Mouse (Mus musculus) intestine, embryonic 15.5 days (tissue): ENCODE results near the gene Mctp2. TPM values are rescaled to one million over a fixed set of nuclear protein-coding genes. Genes with fewer than 3 reads are reported as not detected.
A peak's percentile ranks its signal among the peaks of the same experiment; 100 is the strongest.
"Not testable (repeated sequence)": the region's sequence is repeated elsewhere in the genome, so short reads cannot be mapped to it uniquely, and the experiment has no call there.

Experiments used
- ATAC-seq: fragments of 200-750 bp; cut with Nextera tagmentation; 2 replicates; pipeline ENCODE4 v1.8.0; 2017; ENCODE audit warnings: moderate TSS enrichment, moderate library complexity
- H3K27ac ChIP-seq: fragments of 300-500 bp; sonication (generic); 2 replicates; pipeline ENCODE4 v1.5.1; 2015; ENCODE audit warnings: mild to moderate bottlenecking, inconsistent platforms
- H3K27me3 ChIP-seq: fragments of 300-500 bp; sonication (generic); replicated peaks from 2 replicates; pipeline ENCODE4 v1.6.1; 2015; ENCODE audit warnings: inconsistent platforms
- H3K36me3 ChIP-seq: fragments of 300-500 bp; sonication (generic); 2 replicates; pipeline ENCODE4 v1.6.1; 2015; ENCODE audit warnings: inconsistent platforms
- H3K4me1 ChIP-seq: fragments of 300-500 bp; sonication (generic); replicated peaks from 2 replicates; pipeline ENCODE4 v1.6.1; 2015; ENCODE audit warnings: inconsistent platforms
- H3K4me2 ChIP-seq: fragments of 300-500 bp; sonication (generic); replicated peaks from 2 replicates; pipeline ENCODE4 v1.6.1; 2015; ENCODE audit warnings: mild to moderate bottlenecking, inconsistent platforms
- H3K4me3 ChIP-seq: fragments of 300-500 bp; sonication (generic); replicated peaks from 2 replicates; pipeline ENCODE4 v1.5.1; 2015; ENCODE audit warnings: inconsistent platforms
- H3K9ac ChIP-seq: fragments of 300-500 bp; sonication (generic); 2 replicates; pipeline ENCODE4 v1.6.1; 2015; ENCODE audit warnings: inconsistent platforms
- H3K9me3 ChIP-seq: fragments of 300-500 bp; sonication (generic); 2 replicates; pipeline ENCODE4 v1.6.1; 2016; ENCODE audit warnings: inconsistent platforms
- WGBS: fragments of 180-500 bp; shearing (Covaris S2); methylation state at CpG from one replicate; pipeline ENCODE4 v1.1.7; 2015; 5-methylcytosine and 5-hydroxymethylcytosine counted together
- polyA plus RNA-seq: library from polyadenylated mRNA; unstranded; fragments of >200 nt; fragmentation: Nextera tagmentation; extraction: Ambion mirVana; gene quantifications from 2 replicates; pipeline ENCODE4 v1.2.1, GENCODE M21; 2015

Gene Mctp2
- polyA plus RNA-seq, 1 experiment from 2014 or later, result 2.2 TPM

GRCm38 (mm10) chr7:72260766-72261655 is 45.4 kb downstream of the Mctp2 start:
- Histone ChIP-seq H3K4me3 (no peak overlapping the region), H3K9ac (no peak overlapping the region), H3K27ac (no peak overlapping the region), H3K27me3 (no peaks in the 10 kb centered on the region), H3K4me2 (no peak overlapping the region), H3K9me3 (no peaks in the 10 kb centered on the region), H3K36me3 (no peaks in the 10 kb centered on the region), H3K4me1 (no peaks in the 10 kb centered on the region)
- ATAC-seq, result no peak
- WGBS, result 85% methylated on average over 8 of the region's 8 CpGs

DNA sequence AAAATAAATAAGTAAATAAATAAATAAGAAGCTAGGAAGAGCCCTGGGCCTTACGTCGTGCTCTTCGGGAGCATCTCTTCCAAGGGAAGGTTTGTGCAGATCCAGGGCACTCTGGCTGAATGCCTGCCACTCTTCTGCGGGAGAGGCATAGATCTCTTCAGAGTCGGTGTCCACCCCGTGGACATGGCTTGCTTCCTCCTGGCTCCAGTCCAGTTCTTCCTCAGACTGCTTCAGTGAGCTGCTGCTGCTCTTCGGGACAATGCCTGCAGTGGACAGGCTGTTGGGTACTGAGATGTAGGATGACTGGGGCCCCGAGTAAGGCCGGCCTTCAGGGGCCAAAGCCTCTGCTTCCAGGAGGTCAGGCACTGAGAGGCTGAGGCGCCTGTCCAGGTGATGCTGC is 47.4 kb downstream of the Mctp2 start:
- Histone ChIP-seq H3K36me3 (no peaks in the 10 kb centered on the region), H3K9ac (no peak overlapping the region), H3K9me3 (no peaks in the 10 kb centered on the region), H3K4me1 (no peaks in the 10 kb centered on the region), H3K27me3 (no peaks in the 10 kb centered on the region), H3K4me2 (no peak overlapping the region), H3K4me3 (no peak overlapping the region), H3K27ac (no peak overlapping the region)
- no peak for ATAC-seq
- WGBS, result 86% methylated on average over 10 of the region's 10 CpGs

DNA sequence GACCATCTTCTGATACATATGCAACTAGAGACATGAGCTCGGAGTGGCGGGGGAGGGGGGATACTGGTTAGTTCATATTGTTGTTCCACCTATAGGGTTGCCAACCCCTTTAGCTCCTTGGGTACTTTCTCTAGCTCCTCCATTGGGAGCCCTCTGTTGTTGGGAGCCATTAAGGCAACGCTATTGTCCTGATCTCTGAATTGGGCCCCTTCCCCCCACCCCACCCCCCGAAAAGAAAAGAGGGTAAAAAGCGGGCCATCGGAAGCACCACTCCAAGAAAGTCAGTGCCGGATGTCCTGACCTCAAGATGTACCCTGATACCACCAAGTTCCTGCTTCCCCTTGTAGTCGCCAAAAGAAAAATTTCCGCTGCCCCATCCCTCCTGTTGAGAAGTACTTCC is 56.1 kb downstream of the Mctp2 start:
- H3K4me3 ChIP-seq, ATAC-seq, H3K4me1 ChIP-seq, H3K4me2 ChIP-seq, H3K36me3 ChIP-seq, H3K9ac ChIP-seq, H3K27ac ChIP-seq, H3K27me3 ChIP-seq, H3K9me3 ChIP-seq: not testable (repeated sequence)
- WGBS, result 91% methylated on average over 9 of the region's 9 CpGs

DNA sequence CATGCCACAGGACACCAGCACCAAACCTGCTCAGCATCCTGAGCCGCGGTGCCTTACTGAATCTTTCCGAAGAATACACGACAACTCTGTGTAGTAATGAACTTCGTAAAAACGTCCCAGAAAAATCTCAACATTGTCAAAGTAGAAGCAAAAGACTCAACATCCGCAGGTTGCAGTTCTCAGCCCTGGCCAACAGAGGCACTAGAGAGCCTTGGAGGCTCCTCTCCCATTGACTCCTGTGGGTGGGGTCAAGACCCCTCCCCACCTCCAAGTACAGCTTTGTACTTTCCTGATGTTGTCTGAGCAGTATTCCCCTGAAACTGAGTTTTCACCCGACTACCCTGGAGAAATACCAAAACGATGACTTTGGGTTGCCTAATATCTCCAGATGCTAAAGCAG is 65.1 kb downstream of the Mctp2 start:
- no peaks in the 10 kb centered on the region for H3K4me1 ChIP-seq
- H3K9ac ChIP-seq, result no peak overlapping the region
- H3K4me2 ChIP-seq, result no peak overlapping the region
- no peak for ATAC-seq
- H3K27me3 ChIP-seq, result no peaks in the 10 kb centered on the region
- H3K27ac ChIP-seq, result no peak overlapping the region
- H3K36me3 ChIP-seq, result no peaks in the 10 kb centered on the region
- H3K9me3 ChIP-seq, result no peaks in the 10 kb centered on the region
- WGBS, result 91% methylated on average over 9 of the region's 9 CpGs
- no peak overlapping the region for H3K4me3 ChIP-seq

DNA sequence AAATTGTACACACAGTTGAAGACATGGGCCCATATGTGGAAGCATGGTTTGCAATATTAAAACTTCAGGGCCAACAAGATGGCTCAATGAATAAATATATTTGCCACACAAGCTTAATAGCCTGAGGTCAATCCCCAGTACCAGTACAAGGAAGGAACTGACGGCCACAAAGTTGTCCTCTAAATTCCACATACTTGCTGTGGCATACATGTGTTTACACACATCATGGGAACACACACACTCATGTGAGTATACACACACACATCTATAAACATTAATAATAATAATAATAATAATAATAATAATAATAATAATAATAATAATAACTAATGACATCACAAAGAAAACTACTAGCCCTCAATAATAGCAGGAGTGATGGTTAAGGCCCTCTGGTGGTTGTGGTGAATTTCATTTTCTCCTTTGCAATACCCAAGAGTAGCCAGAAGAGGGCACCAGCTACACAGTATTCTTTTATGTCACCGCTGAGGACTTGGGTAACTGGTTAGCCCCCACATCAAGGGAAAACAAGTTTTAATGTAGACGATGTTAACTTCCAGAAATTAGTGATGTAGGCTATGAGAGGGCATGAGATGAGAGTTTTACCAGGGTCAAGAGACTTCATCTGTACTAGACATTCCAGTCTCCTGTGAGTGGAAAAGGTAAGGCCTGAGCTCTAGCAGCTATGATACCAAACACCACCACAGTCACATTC is 66.5 kb downstream of the Mctp2 start:
- no peak overlapping the region for H3K9ac ChIP-seq
- H3K36me3 ChIP-seq, result no peaks in the 10 kb centered on the region
- no peak overlapping the region for H3K4me2 ChIP-seq
- no peak overlapping the region for H3K27ac ChIP-seq
- H3K4me3 ChIP-seq, result no peak overlapping the region
- no peaks in the 10 kb centered on the region for H3K4me1 ChIP-seq
- 33% methylated on average over 3 of the region's 3 CpGs for WGBS
- H3K9me3 ChIP-seq, result no peaks in the 10 kb centered on the region
- peak; percentile 36; the same call in 1 of the 2 replicates for ATAC-seq
- H3K27me3 ChIP-seq, result no peaks in the 10 kb centered on the region

GRCm38 (mm10) chr7:72238575-72238974 is 67.8 kb downstream of the Mctp2 start:
- Histone ChIP-seq H3K4me3 (no peak overlapping the region), H3K4me2 (no peak overlapping the region), H3K36me3 (no peaks in the 10 kb centered on the region), H3K27ac (no peak overlapping the region), H3K9me3 (no peaks in the 10 kb centered on the region), H3K4me1 (no peaks in the 10 kb centered on the region), H3K27me3 (no peaks in the 10 kb centered on the region), H3K9ac (no peak overlapping the region)
- WGBS, result 50% methylated on average over 4 of the region's 4 CpGs
- ATAC-seq, result no peak

GRCm38 (mm10) chr7:72234433-72234998 is 71.9 kb downstream of the Mctp2 start:
- WGBS, result 62% methylated on average over 6 of the region's 6 CpGs
- ATAC-seq, result no peak
- H3K27ac ChIP-seq, result no peak overlapping the region

GRCm38 (mm10) chr7:72231182-72231877 is 75.1 kb downstream of the Mctp2 start:
- Histone ChIP-seq H3K4me1 (no peaks in the 10 kb centered on the region), H3K27ac (no peak overlapping the region), H3K4me3 (no peak overlapping the region), H3K4me2 (no peak overlapping the region), H3K9ac (no peak overlapping the region), H3K9me3 (no peaks in the 10 kb centered on the region), H3K27me3 (no peaks in the 10 kb centered on the region), H3K36me3 (no peaks in the 10 kb centered on the region)
- ATAC-seq, result no peak
- 58% methylated on average over 7 of the region's 7 CpGs for WGBS

More at GRCm38 (mm10) chr7:72234433-72234998, 71.9 kb downstream of the Mctp2 start:
- Histone ChIP-seq H3K27me3 (no peaks in the 10 kb centered on the region), H3K36me3 (no peaks in the 10 kb centered on the region), H3K9ac (no peak overlapping the region), H3K9me3 (no peaks in the 10 kb centered on the region), H3K4me3 (no peak overlapping the region), H3K4me1 (no peaks in the 10 kb centered on the region), H3K4me2 (no peak overlapping the region)

DNA sequence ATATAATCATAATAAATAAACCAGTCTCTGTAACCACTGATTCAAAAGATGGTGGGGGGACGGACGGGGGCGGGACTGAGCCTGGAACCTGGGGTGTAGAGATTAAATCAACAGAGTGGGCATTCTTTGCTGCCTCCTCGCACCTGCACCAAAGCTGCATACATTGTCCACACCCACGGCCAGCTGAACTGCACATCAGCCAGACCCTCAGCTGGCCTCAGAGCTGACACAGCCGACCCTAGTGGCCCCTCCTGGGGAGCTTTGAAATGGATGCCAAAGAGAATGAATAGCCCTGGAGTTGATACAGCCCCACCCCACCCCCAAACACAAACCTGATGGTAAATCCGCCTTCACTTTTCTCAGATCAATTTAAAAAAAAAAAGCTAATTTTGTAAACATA is 76.5 kb downstream of the Mctp2 start:
- Histone ChIP-seq H3K9me3 (no peaks in the 10 kb centered on the region), H3K4me3 (no peak overlapping the region), H3K27ac (no peak overlapping the region), H3K4me2 (no peak overlapping the region), H3K36me3 (no peaks in the 10 kb centered on the region), H3K27me3 (no peaks in the 10 kb centered on the region), H3K4me1 (no peaks in the 10 kb centered on the region), H3K9ac (no peak overlapping the region)
- 60% methylated on average over 7 of the region's 7 CpGs for whole genome bisulfite sequencing
- ATAC-seq, result no peak

DNA sequence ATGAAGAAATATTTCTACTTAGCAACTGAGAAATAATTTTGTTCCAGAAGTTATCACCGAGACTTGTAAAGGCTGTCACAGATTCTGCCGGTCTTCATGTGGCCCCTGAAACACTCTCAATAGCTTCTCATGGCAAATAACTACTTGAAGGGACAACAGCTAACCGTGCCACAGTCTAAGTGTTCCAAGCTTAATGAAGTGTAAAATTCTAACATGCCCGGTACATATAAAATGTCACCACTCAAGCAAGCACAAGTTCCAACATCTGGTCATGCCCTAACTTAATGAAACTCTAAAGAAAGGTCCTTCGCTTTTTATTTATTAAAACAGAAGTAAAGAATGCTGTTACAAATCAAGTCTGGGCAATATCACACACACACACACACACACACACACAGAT is 82.8 kb downstream of the Mctp2 start:
- 83% methylated on average over 5 of the region's 5 CpGs for WGBS
- no peak overlapping the region for H3K4me2 ChIP-seq
- H3K27ac ChIP-seq, result no peak overlapping the region
- H3K9me3 ChIP-seq, result no peaks in the 10 kb centered on the region
- ATAC-seq, result no peak
- no peaks in the 10 kb centered on the region for H3K4me1 ChIP-seq
- no peak overlapping the region for H3K4me3 ChIP-seq
- H3K36me3 ChIP-seq, result no peaks in the 10 kb centered on the region
- no peak overlapping the region for H3K9ac ChIP-seq
- no peaks in the 10 kb centered on the region for H3K27me3 ChIP-seq

GRCm38 (mm10) chr7:72222532-72222931 is 83.9 kb downstream of the Mctp2 start:
- Histone ChIP-seq H3K36me3 (no peaks in the 10 kb centered on the region), H3K27ac (no peak overlapping the region), H3K9me3 (no peaks in the 10 kb centered on the region), H3K4me2 (no peak overlapping the region), H3K4me3 (no peak overlapping the region), H3K27me3 (no peaks in the 10 kb centered on the region), H3K9ac (no peak overlapping the region), H3K4me1 (no peaks in the 10 kb centered on the region)
- 69% methylated on average over 8 of the region's 8 CpGs for WGBS
- no peak for ATAC-seq

DNA sequence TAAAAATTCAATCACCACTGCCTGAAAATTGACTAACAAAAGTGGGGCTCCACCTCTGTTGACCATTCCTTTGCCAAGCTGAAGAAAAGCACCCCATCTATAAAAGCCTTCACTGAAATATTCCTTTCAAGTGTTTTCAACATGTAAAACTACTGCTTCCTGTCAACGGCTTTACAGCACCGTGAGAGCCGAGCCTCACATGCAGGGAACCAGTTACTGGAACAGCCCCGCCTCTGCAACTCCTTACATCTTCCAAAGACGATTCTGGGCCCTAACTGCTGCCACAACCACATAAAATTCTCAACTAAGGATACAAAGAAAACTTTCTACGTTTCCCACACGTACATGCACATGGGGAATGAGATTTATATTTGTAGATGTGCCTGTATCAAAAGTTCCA is 88.4 kb downstream of the Mctp2 start:
- Histone ChIP-seq H3K9ac (no peak overlapping the region), H3K4me2 (no peak overlapping the region), H3K4me1 (no peaks in the 10 kb centered on the region), H3K27ac (no peak overlapping the region), H3K36me3 (no peaks in the 10 kb centered on the region), H3K27me3 (no peaks in the 10 kb centered on the region), H3K9me3 (no peaks in the 10 kb centered on the region), H3K4me3 (no peak overlapping the region)
- 46% methylated on average over 7 of the region's 7 CpGs for WGBS
- ATAC-seq, result no peak
